Mouse (Mus musculus) embryonic facial prominence, embryonic 11.5 days (tissue): ENCODE results near the gene Tnpo1. TPM values are rescaled to one million over a fixed set of nuclear protein-coding genes. Genes with fewer than 3 reads are reported as not detected.

Experiments used
- ATAC-seq: fragments of 200-750 bp; cut with Nextera tagmentation; replicated peaks from 2 replicates; pipeline ENCODE4 v1.8.0; 2017; ENCODE audit warnings: low read depth; ENCODE audit not compliant: insufficient number of reproducible peaks, low FRiP score, low TSS enrichment
- DNase-seq: peaks from one replicate; pipeline ENCODE4 v3.0.0-alpha.2; 2015; ENCODE audit warnings: low spot score
- H3K27ac ChIP-seq: fragments of 300-500 bp; sonication (generic); replicated peaks from 2 replicates; pipeline ENCODE4 v1.5.1; 2014; ENCODE audit warnings: mild to moderate bottlenecking, low read depth, low read length, control low read depth
- H3K27me3 ChIP-seq: fragments of 300-500 bp; sonication (generic); 2 replicates; pipeline ENCODE4 v1.6.1; 2014; ENCODE audit warnings: mild to moderate bottlenecking, low read length, moderate library complexity, mixed read lengths; ENCODE audit not compliant: control insufficient read depth, insufficient read depth
- H3K36me3 ChIP-seq: fragments of 300-500 bp; sonication (generic); replicated peaks from 2 replicates; pipeline ENCODE4 v1.6.1; 2014; ENCODE audit warnings: low read depth, mild to moderate bottlenecking, low read length, moderate library complexity, mixed read lengths; ENCODE audit not compliant: control insufficient read depth, insufficient read depth
- H3K4me1 ChIP-seq: fragments of 300-500 bp; sonication (generic); 2 replicates; pipeline ENCODE4 v1.6.1; 2014; ENCODE audit warnings: low read length, mixed read lengths; ENCODE audit not compliant: control insufficient read depth, insufficient read depth
- H3K4me2 ChIP-seq: fragments of 300-500 bp; sonication (generic); 2 replicates; pipeline ENCODE4 v1.6.1; 2014; ENCODE audit warnings: low read depth, mild to moderate bottlenecking, control low read depth, low read length, moderate library complexity
- H3K4me3 ChIP-seq: fragments of 300-500 bp; sonication (generic); 2 replicates; pipeline ENCODE4 v1.5.1; 2014; ENCODE audit warnings: low read depth, low read length, control low read depth
- H3K9ac ChIP-seq: fragments of 300-500 bp; sonication (generic); replicated peaks from 2 replicates; pipeline ENCODE4 v1.6.1; 2014; ENCODE audit warnings: mild to moderate bottlenecking, control low read depth, low read length
- H3K9me3 ChIP-seq: fragments of 300-500 bp; sonication (generic); replicated peaks from 2 replicates; pipeline ENCODE4 v1.6.1; 2016; ENCODE audit warnings: mild to moderate bottlenecking, low read length, inconsistent platforms, mixed read lengths; ENCODE audit not compliant: control insufficient read depth
- WGBS: fragments of 180-500 bp; shearing (Covaris S2); extraction: QIAGEN DNeasy Blood & Tissue Kit; methylation state at CpG from one replicate; pipeline ENCODE4 v1.1.7; 2014; 5-methylcytosine and 5-hydroxymethylcytosine counted together
- polyA plus RNA-seq: library from polyadenylated mRNA; unstranded; fragments of >200 nt; fragmentation: Nextera tagmentation; extraction: Ambion mirVana; gene quantifications from 2 replicates; pipeline ENCODE4 v1.2.1, GENCODE M21; 2014

Gene Tnpo1
- polyA plus RNA-seq, 1 experiment from 2014 or later, result 61.5 TPM

- Histone ChIP-seq H3K9me3 (no peaks in the 10 kb centered on the region), H3K4me1 (no peaks in the 10 kb centered on the region), H3K4me3 (no peak overlapping the region), H3K9ac (no peak overlapping the region), H3K36me3 (no peaks in the 10 kb centered on the region), H3K27ac (no peak overlapping the region), H3K4me2 (no peak overlapping the region), H3K27me3 (no peaks in the 10 kb centered on the region)
- ATAC-seq (no peak), DNase-seq (no peak)
- 83% methylated on average over 7 of the region's 7 CpGs for WGBS
Measured at GRCm38 (mm10) chr13:98896434-98897126, 29.6 kb downstream of the Tnpo1 start.

GRCm38 (mm10) chr13:98896013-98896412 lies 30.2 kb downstream of the Tnpo1 start:
- H3K4me1 ChIP-seq, result no peaks in the 10 kb centered on the region
- DNase-seq (no peak), ATAC-seq (no peak)
- H3K4me3 ChIP-seq, result no peak overlapping the region
- no peaks in the 10 kb centered on the region for H3K36me3 ChIP-seq
- no peak overlapping the region for H3K27ac ChIP-seq
- H3K9ac ChIP-seq, result no peak overlapping the region
- no peaks in the 10 kb centered on the region for H3K27me3 ChIP-seq
- WGBS, result 89% methylated on average over 4 of the region's 4 CpGs
- no peaks in the 10 kb centered on the region for H3K9me3 ChIP-seq
- H3K4me2 ChIP-seq, result no peak overlapping the region

- Histone ChIP-seq H3K4me3 (no peak overlapping the region), H3K36me3 (no peaks in the 10 kb centered on the region), H3K4me1 (no peaks in the 10 kb centered on the region), H3K9ac (no peak overlapping the region), H3K27me3 (no peaks in the 10 kb centered on the region), H3K27ac (no peak overlapping the region), H3K4me2 (no peak overlapping the region), H3K9me3 (no peaks in the 10 kb centered on the region)
- 76% methylated on average over 2 of the region's 2 CpGs for WGBS
- DNase-seq (no peak), ATAC-seq (no peak)
Measured at GRCm38 (mm10) chr13:98894900-98895299, 31.3 kb downstream of the Tnpo1 start.

GRCm38 (mm10) chr13:98891443-98891842 lies 34.7 kb downstream of the Tnpo1 start:
- ATAC-seq (no peak), DNase-seq (no peak)
- no peak overlapping the region for H3K9ac ChIP-seq
- WGBS, result 28% methylated on average over 8 of the region's 8 CpGs
- no peaks in the 10 kb centered on the region for H3K27me3 ChIP-seq
- no peak overlapping the region for H3K27ac ChIP-seq
- H3K9me3 ChIP-seq, result no peaks in the 10 kb centered on the region
- no peaks in the 10 kb centered on the region; the same call in 1 of the 2 replicates for H3K36me3 ChIP-seq
- H3K4me3 ChIP-seq, result peak overlapping the region; percentile 1; the same call in 1 of the 2 replicates
- H3K4me2 ChIP-seq, result peak overlapping the region; percentile 23; the same call in 1 of the 2 replicates
- no peaks in the 10 kb centered on the region for H3K4me1 ChIP-seq

GRCm38 (mm10) chr13:98890871-98891219 lies 35.3 kb downstream of the Tnpo1 start:
- peak overlapping the region; percentile 88 for H3K9ac ChIP-seq
- H3K27me3 ChIP-seq, result no peaks in the 10 kb centered on the region
- peak; percentile 89 for ATAC-seq
- H3K27ac ChIP-seq, result peak overlapping the region; percentile 96
- H3K9me3 ChIP-seq, result no peaks in the 10 kb centered on the region
- peak overlapping the region; percentile 91 for H3K4me2 ChIP-seq
- H3K4me3 ChIP-seq, result peak overlapping the region; percentile 82
- no peaks in the 10 kb centered on the region; the same call in 1 of the 2 replicates for H3K36me3 ChIP-seq
- DNase-seq, result peak; percentile 94
- under 1% methylated on average over 32 of the region's 32 CpGs for WGBS
- H3K4me1 ChIP-seq, result no peaks in the 10 kb centered on the region

GRCm38 (mm10) chr13:98890137-98890870 lies 35.9 kb downstream of the Tnpo1 start:
- Histone ChIP-seq H3K4me3 (peak overlapping the region; percentile 82), H3K27me3 (no peaks in the 10 kb centered on the region), H3K36me3 (peaks cover 2% of the 10 kb centered on the region; the same call in 1 of the 2 replicates), H3K4me2 (peak overlapping the region; percentile 91), H3K9ac (peak overlapping the region; percentile 88), H3K27ac (peak overlapping the region; percentile 96), H3K9me3 (no peaks in the 10 kb centered on the region), H3K4me1 (no peaks in the 10 kb centered on the region)
- under 1% methylated on average over 61 of the region's 71 CpGs for WGBS
- DNase-seq (peak; percentile 58), ATAC-seq (peak; percentile 72)

GRCm38 (mm10) chr13:98889211-98889610 lies 37.0 kb downstream of the Tnpo1 start:
- Histone ChIP-seq H3K9ac (no peak overlapping the region), H3K9me3 (no peaks in the 10 kb centered on the region), H3K4me2 (no peak overlapping the region), H3K27ac (no peak overlapping the region), H3K27me3 (no peaks in the 10 kb centered on the region), H3K4me3 (no peak overlapping the region), H3K4me1 (no peaks in the 10 kb centered on the region), H3K36me3 (peaks cover 4% of the 10 kb centered on the region; the same call in 1 of the 2 replicates)
- WGBS, result 72% methylated on average over 9 of the region's 12 CpGs
- no peak for ATAC-seq
- DNase-seq, result no peak

- ATAC-seq (no peak), DNase-seq (no peak)
- Histone ChIP-seq H3K4me3 (no peak overlapping the region), H3K4me1 (no peaks in the 10 kb centered on the region), H3K9ac (no peak overlapping the region), H3K27ac (no peak overlapping the region), H3K9me3 (no peaks in the 10 kb centered on the region), H3K27me3 (no peaks in the 10 kb centered on the region), H3K4me2 (no peak overlapping the region), H3K36me3 (peaks cover 10% of the 10 kb centered on the region; the same call in 1 of the 2 replicates)
- WGBS, result 92% methylated on average over 5 of the region's 5 CpGs
Measured at GRCm38 (mm10) chr13:98883774-98884173, 42.4 kb downstream of the Tnpo1 start.
